Mouse (Mus musculus) ES-E14 (cell line): ENCODE measurements at regions not wholly inside any gene's neighbourhood (a gene's known extent, or its start where the extent isn't known, plus 50 kb on each side); places are given as distances from the start of the nearest gene placed in this dataset.

Source experiments
- CHD2 ChIP-seq: IDR thresholded peaks from 2 replicates; pipeline ENCODE4 v1.6.1; 2014; ENCODE audit warnings: mild to moderate bottlenecking, low read depth, low read length, inconsistent platforms
- HCFC1 ChIP-seq: IDR thresholded peaks from 2 replicates; pipeline ENCODE4 v1.6.1; 2012; ENCODE audit warnings: low read length, inconsistent platforms, borderline replicate concordance; ENCODE audit not compliant: insufficient read depth
- MAFK ChIP-seq: IDR thresholded peaks from 2 replicates; pipeline ENCODE4 v1.6.1; 2014; ENCODE audit warnings: mild to moderate bottlenecking, low read depth, low read length, inconsistent platforms; ENCODE audit not compliant: insufficient read depth

DNA sequence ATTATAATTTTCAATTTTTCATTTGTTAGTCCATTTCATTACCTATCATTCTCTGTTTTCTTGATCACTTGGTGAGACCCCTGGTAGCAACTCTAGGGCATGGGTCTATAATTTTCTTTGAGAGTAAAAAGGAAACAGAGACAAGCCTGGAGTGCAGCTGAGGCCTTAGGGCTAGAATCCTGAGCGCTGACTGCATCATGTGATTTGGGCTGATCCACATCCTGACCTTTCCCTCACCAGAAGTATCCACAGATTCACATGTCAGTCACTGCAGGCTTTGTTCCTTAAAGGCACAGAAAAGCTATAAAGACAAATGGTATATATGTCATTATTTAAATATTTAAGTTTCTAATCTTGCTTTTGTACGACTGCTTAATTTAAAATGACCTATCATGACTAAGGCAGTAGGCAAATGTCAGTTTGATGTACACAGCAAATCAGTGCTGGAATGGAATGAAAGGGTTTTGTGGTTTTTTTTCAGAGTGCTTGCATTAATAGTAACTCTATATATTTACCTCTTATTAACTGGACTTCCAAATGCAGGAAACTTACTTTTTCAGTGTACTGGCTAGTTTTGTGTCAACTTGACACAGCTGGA, 51.4 kb upstream of the Ugp2 start:
- TF ChIP-seq CHD2 (no peak), MAFK (no peak), HCFC1 (no peak)
